Mouse (Mus musculus): Measurements from ENCODE around the gene Amdhd2. TPM values are rescaled to one million over a fixed set of nuclear protein-coding genes. Genes with fewer than 3 reads are reported as not detected.

Amdhd2 gene
- total and polyA plus RNA-seq, 3 experiments: 0.64 TPM; not detected in 2

DNA sequence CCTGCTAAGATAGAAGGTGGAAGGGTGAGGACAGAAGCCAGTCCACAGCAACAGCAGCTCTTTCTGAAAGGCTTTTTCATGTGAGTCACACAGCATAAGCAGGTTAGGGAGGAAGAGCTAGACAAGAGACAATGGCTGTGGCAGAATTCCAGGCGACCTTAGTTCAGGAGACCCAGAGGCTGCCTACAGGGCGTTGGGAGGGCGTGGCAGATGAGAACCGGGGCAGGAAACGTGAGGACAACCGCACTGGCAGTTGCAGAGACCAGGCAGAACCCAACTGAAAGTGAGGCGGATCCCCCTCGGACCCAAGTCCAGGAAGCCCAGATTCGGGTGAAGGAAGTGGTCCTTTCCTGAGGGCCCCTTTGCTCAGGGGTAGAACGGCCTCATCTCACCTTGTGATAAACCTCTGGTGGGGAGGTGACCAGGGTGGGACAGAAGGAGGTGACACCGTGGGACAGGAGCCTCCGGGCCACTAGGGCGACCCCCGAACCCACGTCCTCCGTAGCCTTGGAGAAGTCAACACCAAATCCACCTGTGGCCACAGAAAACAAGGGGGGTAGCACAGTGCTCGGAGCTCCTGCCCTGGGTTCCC is 886 bp downstream of the Amdhd2 start:
- TF ChIP-seq MEF2A (IDR thresholded peaks at IDR 0.05; ENCODE audit: borderline replicate concordance, low read depth, low read length) (no peak), RAD21 (IDR thresholded peaks at IDR 0.05; ENCODE audit: low read depth, low read length) (no peak)
- H3K9me3 ChIP-seq (replicated peaks; ENCODE audit: low read length): no peaks in the 10 kb centered on the region
- no peaks in the 10 kb centered on the region for H3K27me3 ChIP-seq (replicated peaks)
- DNase-seq (ENCODE audit: extremely low read depth): no peak
- H3K9ac ChIP-seq (ENCODE audit: insufficient read depth, low read depth): no peak overlapping the region
- peaks cover 30 to 43% of the 10 kb centered on the region in 2 experiments for H3K36me3 ChIP-seq (replicated peaks in 1 of 2; ENCODE audit: control insufficient read depth in 1 of 2, insufficient read depth in 1 of 2, low read length in 1 of 2)
- no peak overlapping the region for H3K27ac ChIP-seq (ENCODE audit: insufficient read depth, low read depth)
- peaks cover under 1 to 22% of the 10 kb centered on the region in 2 experiments for H3K4me1 ChIP-seq (ENCODE audit: control insufficient read depth in 1 of 2, insufficient read depth in 2 of 2)
- H3K4me2 ChIP-seq (ENCODE audit: insufficient read depth, low read depth, poor library complexity, severe bottlenecking): no peak overlapping the region
- in situ Hi-C loops (cut with MboI; ENCODE audit: low pct_ligation_motif_present, low pct_unique_long_range_greater_than_20kb, low sequenced_read_pairs): no loop called here
- peaks cover 13% of the 10 kb centered on the region for H3K79me2 ChIP-seq (replicated peaks; ENCODE audit: control insufficient read depth, extremely low read depth, insufficient read depth, poor library complexity, severe bottlenecking)
- dilution Hi-C loops (cut with MboI; ENCODE audit: extremely low pct_ligation_motif_present, extremely low pct_unique_long_range_greater_than_20kb, low sequenced_read_pairs): no loop called here
- no peak overlapping the region for H3K4me3 ChIP-seq (replicated peaks in 1 of 3; ENCODE audit: low read depth in 2 of 3, low read length in 2 of 3, poor library complexity in 1 of 3)

DNA sequence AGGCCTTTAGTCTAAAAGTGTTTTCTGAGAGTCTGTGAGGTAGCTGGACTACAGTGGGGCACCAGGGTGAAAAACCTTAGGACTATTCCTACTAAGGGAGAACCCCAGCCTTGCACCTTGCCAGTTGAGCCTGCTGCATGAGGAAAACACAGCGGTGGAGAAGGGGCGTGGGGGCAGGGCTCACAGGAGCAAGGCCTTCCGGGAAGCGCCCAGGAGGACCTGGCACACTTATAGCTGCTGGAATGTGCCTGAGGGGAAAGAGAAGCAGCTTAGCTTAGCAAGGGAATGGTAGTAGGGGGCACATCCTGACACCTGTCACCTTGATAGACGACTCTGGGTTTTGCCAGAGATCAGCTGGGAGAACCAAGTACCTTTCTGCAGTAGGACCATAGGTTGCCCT is 2.1 kb downstream of the Amdhd2 start:
- no peak for TF ChIP-seq MAX (IDR thresholded peaks at IDR 0.05; ENCODE audit: low read length)
- no peak for TF ChIP-seq RAD21 (IDR thresholded peaks at IDR 0.05; ENCODE audit: low read depth, low read length)
- no peak for TF ChIP-seq MAZ (IDR thresholded peaks at IDR 0.05; ENCODE audit: low read depth, low read length)
- Histone ChIP-seq H3K27ac (ENCODE audit: insufficient read depth, low read depth) (no peak overlapping the region), H3K9me3 (replicated peaks; ENCODE audit: low read length) (no peaks in the 10 kb centered on the region), H3K36me3 (replicated peaks in 1 of 2; ENCODE audit: control insufficient read depth in 1 of 2, insufficient read depth in 1 of 2, low read length in 1 of 2) (peaks cover 21 to 31% of the 10 kb centered on the region in 2 experiments), H3K4me1 (ENCODE audit: control insufficient read depth in 1 of 2, insufficient read depth in 2 of 2) (peaks cover 0 to 9% of the 10 kb centered on the region in 2 experiments; a peak in 2 of 4 replicates), H3K4me3 (replicated peaks in 1 of 3; ENCODE audit: low read depth in 2 of 3, low read length in 2 of 3, poor library complexity in 1 of 3) (no peak overlapping the region), H3K79me2 (replicated peaks; ENCODE audit: control insufficient read depth, extremely low read depth, insufficient read depth, poor library complexity, severe bottlenecking) (peaks cover under 1% of the 10 kb centered on the region; the same call in 1 of the 2 replicates), H3K27me3 (replicated peaks) (no peaks in the 10 kb centered on the region), H3K4me2 (ENCODE audit: insufficient read depth, low read depth, poor library complexity, severe bottlenecking) (no peak overlapping the region), H3K9ac (ENCODE audit: insufficient read depth, low read depth) (no peak overlapping the region)
- in situ Hi-C loops (cut with MboI; ENCODE audit: low pct_ligation_motif_present, low pct_unique_long_range_greater_than_20kb, low sequenced_read_pairs): no loop called here
- DNase-seq (ENCODE audit: extremely low read depth): no peak
- dilution Hi-C loops (cut with MboI; ENCODE audit: extremely low pct_ligation_motif_present, extremely low pct_unique_long_range_greater_than_20kb, low sequenced_read_pairs): no loop called here

DNA sequence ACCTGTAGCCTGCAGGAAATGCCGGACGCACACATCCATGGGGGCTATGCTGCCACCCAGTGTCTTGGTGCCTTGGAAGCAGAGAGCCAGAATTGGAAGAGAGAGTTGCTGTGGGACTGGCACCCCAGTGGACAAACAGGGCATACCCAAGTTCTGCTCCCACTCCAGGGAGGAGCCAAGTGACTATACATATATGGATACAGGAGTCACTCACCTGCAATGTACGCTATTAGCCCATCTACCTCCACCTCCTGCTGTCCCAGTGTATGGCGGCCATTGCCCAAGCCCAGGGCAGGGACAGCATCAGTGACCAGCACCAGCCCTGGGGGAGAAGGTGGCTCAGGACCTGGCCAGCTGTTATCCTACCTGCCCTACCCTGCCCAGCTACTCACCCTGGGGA is 6.0 kb downstream of the Amdhd2 start:
- H3K4me3 ChIP-seq (replicated peaks in 1 of 3; ENCODE audit: low read depth in 2 of 3, low read length in 2 of 3, poor library complexity in 1 of 3): no peak overlapping the region
- no peak overlapping the region for H3K27ac ChIP-seq (ENCODE audit: insufficient read depth, low read depth)
- dilution Hi-C loops (cut with MboI; ENCODE audit: extremely low pct_ligation_motif_present, extremely low pct_unique_long_range_greater_than_20kb, low sequenced_read_pairs) (no loop called here), in situ Hi-C loops (cut with MboI; ENCODE audit: low pct_ligation_motif_present, low pct_unique_long_range_greater_than_20kb, low sequenced_read_pairs) (no loop called here)
- no peak overlapping the region for H3K9ac ChIP-seq (ENCODE audit: insufficient read depth, low read depth)
- no peaks in the 10 kb centered on the region for H3K9me3 ChIP-seq (replicated peaks; ENCODE audit: low read length)
- H3K27me3 ChIP-seq (replicated peaks): no peaks in the 10 kb centered on the region
- H3K4me2 ChIP-seq (ENCODE audit: insufficient read depth, low read depth, poor library complexity, severe bottlenecking): no peak overlapping the region
- H3K4me1 ChIP-seq (ENCODE audit: control insufficient read depth in 1 of 2, insufficient read depth in 2 of 2): peaks cover 0 to 7% of the 10 kb centered on the region in 2 experiments; a peak in 2 of 4 replicates
- no peak for TF ChIP-seq MEF2A (IDR thresholded peaks at IDR 0.05; ENCODE audit: borderline replicate concordance, low read depth, low read length)
- no peak for TF ChIP-seq KAT2A (IDR thresholded peaks at IDR 0.05; ENCODE audit: insufficient replicate concordance, low read length)
- TF ChIP-seq E2F4 (IDR thresholded peaks at IDR 0.05; ENCODE audit: insufficient replicate concordance, low read depth, low read length): no peak
- no peak for TF ChIP-seq GABPA (IDR thresholded peaks at IDR 0.05; ENCODE audit: insufficient replicate concordance, low read depth, low read length)
- no peak for TF ChIP-seq RCOR1 (conservative IDR thresholded peaks at IDR 0.05; ENCODE audit: low read depth, low read length)
- TF ChIP-seq ZC3H11A (IDR thresholded peaks at IDR 0.05; ENCODE audit: low read depth, low read length): no peak
- TF ChIP-seq POLR2A (IDR thresholded peaks at IDR 0.05; ENCODE audit: low read depth, low read length): no peak
- no peak for TF ChIP-seq MAFK (IDR thresholded peaks at IDR 0.05; ENCODE audit: insufficient replicate concordance, low read length)
- TF ChIP-seq NRF1 (IDR thresholded peaks at IDR 0.05; ENCODE audit: low read depth, low read length): no peak
- DNase-seq (ENCODE audit: extremely low read depth): no peak
- peaks cover 0 to 2% of the 10 kb centered on the region in 2 experiments for H3K36me3 ChIP-seq (replicated peaks in 1 of 2; ENCODE audit: control insufficient read depth in 1 of 2, insufficient read depth in 1 of 2, low read length in 1 of 2)
- H3K79me2 ChIP-seq (replicated peaks; ENCODE audit: control insufficient read depth, extremely low read depth, insufficient read depth, poor library complexity, severe bottlenecking): no peaks in the 10 kb centered on the region
